Mouse (Mus musculus): ENCODE results near the gene Igfl3. TPM values are rescaled to one million over a fixed set of nuclear protein-coding genes. Genes with fewer than 3 reads are reported as not detected.

Igfl3 gene
- polyA plus RNA-seq (2012; ENCODE audit: insufficient read depth, insufficient read length, low replicate concordance, missing spikeins) = not detected in 2 replicates

DNA sequence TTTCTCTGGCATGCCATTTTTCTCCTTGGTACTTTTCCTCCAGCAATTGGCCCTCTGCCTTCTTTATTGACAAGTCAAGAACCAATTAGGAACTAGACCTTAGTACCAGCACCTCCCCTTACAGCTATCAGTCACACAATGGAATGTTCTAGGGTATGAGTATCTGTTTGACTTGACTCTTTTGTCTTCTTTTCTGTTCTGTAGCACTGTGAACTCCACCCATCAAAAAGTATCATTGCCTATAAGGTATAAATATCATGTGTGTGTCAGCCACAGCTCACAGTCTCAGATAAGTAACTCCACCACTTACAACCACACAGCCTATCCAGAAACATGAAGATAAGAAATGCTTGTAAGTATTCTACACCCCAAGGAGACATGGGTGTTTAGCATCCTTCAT is at the start of gene Igfl3:
Gene Igfl3, plus strand, starts transcription at position 301 of the 400 bp plus-strand sequence.
- no peaks in the 10 kb centered on the region for H3K4me1 ChIP-seq (ENCODE audit: control insufficient read depth, insufficient read depth, low read length)
- no peak for TF ChIP-seq POLR2A (IDR thresholded peaks at IDR 0.05; ENCODE audit: insufficient read depth, low read depth, low read length)
- no peak for TF ChIP-seq CTCF (IDR thresholded peaks at IDR 0.05; ENCODE audit: insufficient read depth, low read depth, low read length)
- no peak within 1 kb of the TSS for H3K4me3 ChIP-seq (ENCODE audit: insufficient read depth, low read depth, low read length)
- H3K27ac ChIP-seq (ENCODE audit: insufficient read depth, low read depth, low read length) = no peak within 1 kb of the TSS

DNA sequence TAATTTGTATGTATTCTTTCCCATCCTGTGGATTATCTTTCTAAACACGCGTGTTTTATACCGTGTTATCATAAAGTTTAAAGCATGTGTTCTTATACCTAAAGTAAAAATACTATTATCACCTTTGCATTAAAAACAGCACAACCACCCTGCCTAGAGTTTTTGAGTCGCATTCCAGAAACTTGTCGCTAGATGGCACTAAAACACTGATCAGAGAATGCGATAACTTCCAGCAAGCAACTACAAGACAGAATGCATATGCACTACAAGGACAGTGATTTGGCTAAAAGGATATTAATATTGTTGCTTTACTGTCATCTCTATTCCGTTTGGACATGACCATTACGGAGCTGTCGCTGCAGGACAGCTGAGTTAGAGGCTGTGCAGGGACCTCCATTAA is 34.6 kb downstream of the Igfl3 start:
- no peak for TF ChIP-seq CTCF (IDR thresholded peaks at IDR 0.05; ENCODE audit: insufficient read depth, low read depth, low read length)
- no peak for TF ChIP-seq POLR2A (IDR thresholded peaks at IDR 0.05; ENCODE audit: insufficient read depth, low read depth, low read length)
- WGBS = 13% methylated on average over 9 of the region's 9 CpGs
- Histone ChIP-seq H3K4me1 (ENCODE audit: control insufficient read depth, insufficient read depth, low read length) (no peaks in the 10 kb centered on the region), H3K27ac (ENCODE audit: insufficient read depth, low read depth, low read length) (no peak overlapping the region), H3K4me3 (ENCODE audit: insufficient read depth, low read depth, low read length) (no peak overlapping the region)

DNA sequence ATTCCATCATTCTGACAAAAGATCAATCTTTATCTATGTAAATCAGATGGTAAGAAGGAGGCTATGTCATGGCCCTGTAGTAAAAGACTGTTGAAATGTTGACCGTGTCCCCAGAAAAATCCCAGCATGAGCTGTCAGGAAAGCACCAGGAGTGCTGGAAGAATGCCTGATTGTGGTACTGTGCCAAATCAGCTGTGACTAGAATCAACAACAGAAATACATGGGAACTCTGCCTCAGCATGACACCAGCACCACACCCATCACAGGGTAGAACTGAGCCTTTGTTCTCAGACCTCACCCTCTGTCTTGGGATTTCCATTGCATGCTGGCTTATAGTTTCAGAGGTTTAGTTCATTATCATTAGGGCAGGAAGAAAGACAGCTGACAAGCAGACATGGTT is 38.4 kb downstream of the Igfl3 start:
- TF ChIP-seq CTCF (IDR thresholded peaks at IDR 0.05; ENCODE audit: insufficient read depth, low read depth, low read length) (no peak), POLR2A (IDR thresholded peaks at IDR 0.05; ENCODE audit: insufficient read depth, low read depth, low read length) (no peak)
- Histone ChIP-seq H3K27ac (ENCODE audit: insufficient read depth, low read depth, low read length) (no peak overlapping the region), H3K4me3 (ENCODE audit: insufficient read depth, low read depth, low read length) (no peak overlapping the region), H3K4me1 (ENCODE audit: control insufficient read depth, insufficient read depth, low read length) (no peaks in the 10 kb centered on the region)
- 59% methylated on average over 1 of the region's 1 CpGs for WGBS

Other genes starting within 250 kb of the Igfl3 start
- gene Ceacam11, start 204.4 kb upstream of the Igfl3 start, polyA plus RNA-seq (2012; ENCODE audit: insufficient read depth, insufficient read length, low replicate concordance, missing spikeins) = not detected in 2 replicates
- not detected in 2 replicates for gene Ceacam13, start 166.6 kb upstream of the Igfl3 start, polyA plus RNA-seq (2012; ENCODE audit: insufficient read depth, insufficient read length, low replicate concordance, missing spikeins)
- gene Ceacam12, start 110.6 kb upstream of the Igfl3 start, polyA plus RNA-seq (2012; ENCODE audit: insufficient read depth, insufficient read length, low replicate concordance, missing spikeins) = not detected in 2 replicates
- not detected in 2 replicates for gene Mill1, start 68.9 kb downstream of the Igfl3 start, polyA plus RNA-seq (2012; ENCODE audit: insufficient read depth, insufficient read length, low replicate concordance, missing spikeins)
- not detected in 2 replicates for gene Psg18, start 178.5 kb downstream of the Igfl3 start, polyA plus RNA-seq (2012; ENCODE audit: insufficient read depth, insufficient read length, low replicate concordance, missing spikeins)

All from olfactory bulb, adult 2 months (tissue).